Mouse (Mus musculus) intestine, postnatal 0 days (tissue): ENCODE results near the gene Sp7. TPM values are rescaled to one million over a fixed set of nuclear protein-coding genes. Genes with fewer than 3 reads are reported as not detected.

Source experiments
- ATAC-seq: fragments of 200-750 bp; cut with Nextera tagmentation; 2 replicates; pipeline ENCODE4 v1.8.0; 2017; ENCODE audit warnings: mild to moderate bottlenecking, moderate TSS enrichment, moderate library complexity
- H3K27ac ChIP-seq: fragments of 300-500 bp; sonication (generic); 2 replicates; pipeline ENCODE4 v1.5.1; 2014; ENCODE audit warnings: mild to moderate bottlenecking, low read depth, low read length, moderate library complexity
- H3K27me3 ChIP-seq: fragments of 300-500 bp; sonication (generic); replicated peaks from 2 replicates; pipeline ENCODE4 v1.6.1; 2014; ENCODE audit warnings: low read length, mixed read lengths; ENCODE audit not compliant: control insufficient read depth, insufficient read depth
- H3K36me3 ChIP-seq: fragments of 300-500 bp; sonication (generic); 2 replicates; pipeline ENCODE4 v1.6.1; 2014; ENCODE audit warnings: mild to moderate bottlenecking, moderate library complexity; ENCODE audit not compliant: control insufficient read depth, insufficient read depth
- H3K4me1 ChIP-seq: fragments of 300-500 bp; sonication (generic); replicated peaks from 2 replicates; pipeline ENCODE4 v1.6.1; 2014; ENCODE audit warnings: antibody characterized with exemption, low read length, mixed read lengths; ENCODE audit not compliant: control insufficient read depth, insufficient read depth
- H3K4me2 ChIP-seq: fragments of 300-500 bp; sonication (generic); replicated peaks from 2 replicates; pipeline ENCODE4 v1.6.1; 2014; ENCODE audit warnings: low read depth, mild to moderate bottlenecking, moderate library complexity
- H3K4me3 ChIP-seq: fragments of 300-500 bp; sonication (generic); 2 replicates; pipeline ENCODE4 v1.5.1; 2014; ENCODE audit warnings: low read depth, low read length
- H3K9ac ChIP-seq: fragments of 300-500 bp; sonication (generic); 2 replicates; pipeline ENCODE4 v1.6.1; 2014; ENCODE audit warnings: mild to moderate bottlenecking, low read depth, low read length
- H3K9me3 ChIP-seq: fragments of 300-500 bp; sonication (generic); 2 replicates; pipeline ENCODE4 v1.6.1; 2016; ENCODE audit warnings: mixed run types; ENCODE audit not compliant: control insufficient read depth
- CTCF ChIP-seq: sonication (generic); IDR thresholded peaks from 2 replicates; pipeline ENCODE4 v1.5.1; 2016; ENCODE audit warnings: low read depth, mild to moderate bottlenecking, control low read depth, antibody characterized with exemption, moderate library complexity
- WGBS: fragments of 180-500 bp; shearing (Covaris S2); extraction: QIAGEN DNeasy Blood & Tissue Kit; methylation state at CpG from one replicate; pipeline ENCODE4 v1.1.7; 2014; 5-methylcytosine and 5-hydroxymethylcytosine counted together
- polyA plus RNA-seq: library from polyadenylated mRNA; unstranded; fragments of >200 nt; fragmentation: Nextera tagmentation; extraction: Ambion mirVana; gene quantifications from 2 replicates; pipeline ENCODE4 v1.2.1, GENCODE M21; 2015

The Sp7 gene
- polyA plus RNA-seq, 1 experiment from 2014 or later = 0.14 TPM

GRCm38 (mm10) chr15:102308717-102309116, 58.3 kb downstream of the Sp7 start:
- H3K9ac ChIP-seq = no peak overlapping the region
- WGBS = 90% methylated on average over 9 of the region's 9 CpGs
- no peaks in the 10 kb centered on the region for H3K4me1 ChIP-seq
- H3K27ac ChIP-seq = no peak overlapping the region
- H3K36me3 ChIP-seq = peaks cover 72% of the 10 kb centered on the region
- no peak for TF ChIP-seq CTCF
- H3K27me3 ChIP-seq = no peaks in the 10 kb centered on the region
- no peak overlapping the region for H3K4me2 ChIP-seq
- no peaks in the 10 kb centered on the region for H3K9me3 ChIP-seq
- H3K4me3 ChIP-seq = no peak overlapping the region
- ATAC-seq = no peak

Other genes starting within 250 kb of the Sp7 start
- 26.3 and 26.7 TPM in 2 replicates for gene Spryd3, start 230.9 kb downstream of the Sp7 start, polyA plus RNA-seq
- 27.8 and 29.1 TPM in 2 replicates for gene Igfbp6, start 222.8 kb downstream of the Sp7 start, polyA plus RNA-seq
- gene Soat2, start 216.7 kb downstream of the Sp7 start, polyA plus RNA-seq = 52.7 and 56.7 TPM in 2 replicates
- 14.1 and 16.0 TPM in 2 replicates for gene Zfp740, start 163.9 kb downstream of the Sp7 start, polyA plus RNA-seq
- 22.8 and 26.8 TPM in 2 replicates for gene Csad, start 162.5 kb downstream of the Sp7 start, polyA plus RNA-seq
- 2.6 and 2.9 TPM in 2 replicates for gene Itgb7, start 135.2 kb downstream of the Sp7 start, polyA plus RNA-seq
- gene Rarg, start 109.7 kb downstream of the Sp7 start, polyA plus RNA-seq = 5.9 and 7.3 TPM in 2 replicates
- gene Gm9918, start 96.6 kb downstream of the Sp7 start, polyA plus RNA-seq = 0.07 TPM in 1 of 2 replicates, not detected in the other
- gene Mfsd5, start 87.7 kb downstream of the Sp7 start, polyA plus RNA-seq = 80.4 and 81.1 TPM in 2 replicates
- gene Espl1, start 70.9 kb downstream of the Sp7 start, polyA plus RNA-seq = 4.7 and 5.4 TPM in 2 replicates
- gene Pfdn5, start 41.1 kb downstream of the Sp7 start, polyA plus RNA-seq = 339 and 341 TPM in 2 replicates
- gene Myg1, start 35.5 kb downstream of the Sp7 start, polyA plus RNA-seq = 35.8 and 41.5 TPM in 2 replicates
- gene Aaas, start 16.4 kb downstream of the Sp7 start, polyA plus RNA-seq = 15.0 and 16.8 TPM in 2 replicates
- 5.6 and 5.8 TPM in 2 replicates for gene Sp1, start 39.0 kb upstream of the Sp7 start, polyA plus RNA-seq
- 0.35 and 0.50 TPM in 2 replicates for gene Amhr2, start 78.2 kb upstream of the Sp7 start, polyA plus RNA-seq
- gene Prr13, start 91.8 kb upstream of the Sp7 start, polyA plus RNA-seq = 394 and 398 TPM in 2 replicates
- 109 and 115 TPM in 2 replicates for gene Pcbp2, start 103.4 kb upstream of the Sp7 start, polyA plus RNA-seq
- gene Gm10337, start 136.5 kb upstream of the Sp7 start, polyA plus RNA-seq = 3.5 TPM in 1 of 2 replicates, not detected in the other
- gene Map3k12, start 149.9 kb upstream of the Sp7 start, polyA plus RNA-seq = 3.1 and 3.5 TPM in 2 replicates
- 50.2 and 50.4 TPM in 2 replicates for gene Tarbp2, start 151.0 kb upstream of the Sp7 start, polyA plus RNA-seq
- 1.1 TPM in 2 replicates for gene Npff, start 157.8 kb upstream of the Sp7 start, polyA plus RNA-seq